Mouse (Mus musculus): ENCODE measurements around the gene Timp1.
A peak's percentile ranks its signal among the peaks of the same experiment; 100 is the strongest.

The Timp1 gene

DNA sequence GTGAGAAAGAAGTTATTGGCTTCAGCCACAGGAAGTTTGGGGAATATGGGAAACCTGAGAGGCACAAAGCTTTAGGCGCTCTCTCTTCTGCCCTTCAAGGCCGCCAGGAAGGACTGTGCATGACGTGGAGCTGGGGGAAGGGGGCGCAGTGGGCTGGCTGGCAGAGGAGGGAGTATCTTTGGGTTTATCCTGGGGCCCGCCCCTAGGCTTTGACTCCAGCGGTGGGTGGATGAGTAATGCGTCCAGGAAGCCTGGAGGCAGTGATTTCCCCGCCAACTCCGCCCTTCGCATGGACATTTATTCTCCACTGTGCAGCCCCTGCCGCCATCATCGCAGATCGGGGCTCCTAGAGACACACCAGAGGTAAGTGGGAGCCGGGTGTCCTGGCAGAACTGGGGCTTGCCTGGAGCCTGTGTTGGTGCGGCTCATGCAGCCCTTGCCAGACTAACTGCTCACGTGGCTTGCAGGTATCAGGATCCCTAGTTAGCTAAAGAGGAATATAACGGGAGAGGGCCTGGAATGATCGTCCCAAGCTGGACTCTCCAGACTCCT lies at the start of gene Timp1:
Timp1 (plus strand) TSS at position 205 of the 552 bp plus-strand sequence.
- no peak for DNase-seq (ENCODE audit: low read depth, low spot score)
- Histone ChIP-seq H3K27me3 (ENCODE audit: control insufficient read depth, insufficient read depth, low read length, poor library complexity, severe bottlenecking) (no peaks in the 10 kb centered on the region), H3K36me3 (ENCODE audit: control insufficient read depth, insufficient read depth, low read length, poor library complexity, severe bottlenecking) (no peaks in the 10 kb centered on the region)

DNA sequence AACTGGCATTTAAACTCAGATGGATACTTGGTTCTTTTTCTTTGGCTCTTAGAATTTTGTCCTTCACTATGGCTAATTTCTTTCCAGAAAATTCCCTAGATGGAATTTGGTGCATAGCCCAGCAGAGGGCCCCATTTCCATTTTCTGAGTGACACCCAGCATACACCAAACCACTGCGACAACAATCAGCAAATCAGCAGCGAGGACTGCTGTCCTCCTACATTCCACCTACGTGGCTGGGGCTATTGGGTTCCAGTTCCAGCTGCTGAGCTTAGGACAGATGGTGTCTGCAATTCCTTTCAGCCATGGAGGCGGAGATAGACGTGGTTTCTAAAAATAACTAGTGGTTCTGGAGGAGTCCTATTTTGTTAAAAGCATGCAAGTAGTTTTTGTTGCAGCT lies 41.0 kb upstream of the Timp1 start:
- no peaks in the 10 kb centered on the region for H3K36me3 ChIP-seq (ENCODE audit: control insufficient read depth, insufficient read depth, low read length, poor library complexity, severe bottlenecking)
- peak; percentile 24 for DNase-seq (ENCODE audit: low read depth, low spot score)
- no peaks in the 10 kb centered on the region for H3K27me3 ChIP-seq (ENCODE audit: control insufficient read depth, insufficient read depth, low read length, poor library complexity, severe bottlenecking)

DNA sequence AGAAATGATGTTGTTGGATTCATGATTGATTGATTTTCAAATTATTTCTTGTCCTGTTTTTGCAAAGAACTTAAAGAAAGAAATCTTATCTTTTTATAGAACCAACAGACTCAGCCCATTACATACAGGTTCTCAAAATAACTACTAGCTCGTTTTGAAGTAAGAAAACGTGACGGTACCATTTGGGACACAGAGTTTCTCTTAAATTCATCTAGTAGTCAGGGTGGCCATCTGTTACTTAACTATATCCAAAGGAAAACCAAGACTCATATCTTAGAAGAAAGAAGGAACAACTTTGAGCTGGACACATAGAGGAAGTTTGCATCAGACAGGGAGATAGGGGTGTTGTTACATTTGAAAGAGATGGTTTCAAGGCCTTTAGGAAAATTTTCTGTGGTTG lies 22.7 kb upstream of the Timp1 start:
- no peaks in the 10 kb centered on the region for H3K27me3 ChIP-seq (ENCODE audit: control insufficient read depth, insufficient read depth, low read length, poor library complexity, severe bottlenecking)
- no peaks in the 10 kb centered on the region for H3K36me3 ChIP-seq (ENCODE audit: control insufficient read depth, insufficient read depth, low read length, poor library complexity, severe bottlenecking)
- no peak for DNase-seq (ENCODE audit: low read depth, low spot score)

DNA sequence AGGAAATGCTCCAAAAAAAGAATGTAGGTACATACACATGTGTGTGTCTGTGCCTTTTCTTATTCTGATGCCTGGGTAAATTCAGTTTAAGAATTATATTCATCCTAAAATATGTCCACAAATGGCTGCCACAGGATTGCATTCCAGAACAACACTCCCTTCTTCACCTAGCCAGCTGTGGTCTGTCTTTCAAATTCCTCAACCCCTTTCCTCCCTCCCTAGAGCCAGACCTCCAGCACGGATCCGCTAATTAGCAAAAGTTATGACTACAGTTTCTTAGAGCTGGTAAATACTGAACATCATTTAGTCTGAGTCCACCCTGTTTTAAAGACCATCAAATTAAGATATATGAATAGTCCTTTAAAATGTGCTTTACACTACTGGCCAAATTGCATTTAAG lies 22.1 kb upstream of the Timp1 start:
- no peaks in the 10 kb centered on the region for H3K27me3 ChIP-seq (ENCODE audit: control insufficient read depth, insufficient read depth, low read length, poor library complexity, severe bottlenecking)

DNA sequence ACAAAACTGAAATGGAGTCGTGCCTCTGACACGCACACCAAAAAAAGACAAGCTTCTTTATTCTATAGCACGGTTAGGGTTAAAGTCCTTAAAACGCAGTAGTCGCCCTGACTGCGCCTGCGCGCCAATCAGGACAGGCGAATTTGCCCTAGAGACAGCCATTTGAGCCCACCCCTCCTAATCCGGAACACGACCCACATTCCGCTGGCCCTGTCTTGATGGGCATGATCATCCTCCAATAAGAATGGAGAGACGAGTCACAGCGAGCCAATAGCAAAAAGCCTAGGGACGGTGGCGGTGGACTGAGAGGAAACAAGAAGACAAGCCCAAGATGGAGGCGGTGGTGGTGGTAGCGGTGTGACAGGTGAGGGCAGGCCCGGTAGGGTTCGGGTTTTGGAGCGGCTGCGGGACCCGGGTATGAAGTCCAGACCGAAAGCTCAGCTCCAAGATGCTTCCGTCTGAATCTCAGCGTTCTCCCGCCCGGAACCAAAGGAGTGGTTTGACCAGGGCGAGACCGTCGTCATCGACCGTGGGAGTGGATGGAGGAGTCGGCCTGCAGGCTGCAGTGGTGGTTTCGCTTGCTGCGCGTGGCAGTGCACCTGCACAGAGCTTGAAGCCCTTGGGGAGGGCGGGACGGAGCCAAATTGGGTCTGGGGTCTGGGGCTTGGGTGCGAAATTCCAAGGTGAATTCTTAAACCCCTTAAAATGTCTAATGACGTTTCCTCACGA lies 21.5 kb upstream of the Timp1 start:
- no peaks in the 10 kb centered on the region for H3K27me3 ChIP-seq (ENCODE audit: control insufficient read depth, insufficient read depth, low read length, poor library complexity, severe bottlenecking)
- H3K36me3 ChIP-seq (ENCODE audit: control insufficient read depth, insufficient read depth, low read length, poor library complexity, severe bottlenecking), result no peaks in the 10 kb centered on the region
- peak; percentile 96 for DNase-seq (ENCODE audit: low read depth, low spot score)

More for the DNA sequence above, 22.1 kb upstream of the Timp1 start:
- H3K36me3 ChIP-seq (ENCODE audit: control insufficient read depth, insufficient read depth, low read length, poor library complexity, severe bottlenecking), result no peaks in the 10 kb centered on the region
- no peak for DNase-seq (ENCODE audit: low read depth, low spot score)

DNA sequence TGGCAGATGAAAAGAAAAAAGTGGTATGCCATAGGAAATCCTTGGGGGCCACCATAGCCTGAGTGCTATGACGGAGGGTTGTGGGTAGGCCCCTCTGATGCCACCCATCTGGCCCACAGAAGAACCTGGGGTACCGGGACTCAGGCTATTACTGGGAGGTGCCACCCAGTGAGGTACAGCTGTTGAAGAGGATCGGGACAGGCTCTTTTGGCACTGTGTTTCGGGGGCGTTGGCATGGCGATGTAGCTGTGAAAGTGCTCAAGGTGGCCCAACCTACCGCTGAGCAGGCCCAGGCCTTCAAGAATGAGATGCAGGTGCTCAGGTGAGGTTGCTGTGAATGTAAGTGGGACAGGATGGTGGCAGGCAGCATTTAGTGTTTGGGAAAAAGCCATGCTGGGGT lies 16.2 kb upstream of the Timp1 start:
- Histone ChIP-seq H3K36me3 (ENCODE audit: control insufficient read depth, insufficient read depth, low read length, poor library complexity, severe bottlenecking) (no peaks in the 10 kb centered on the region; the same call in 1 of the 2 replicates), H3K27me3 (ENCODE audit: control insufficient read depth, insufficient read depth, low read length, poor library complexity, severe bottlenecking) (no peaks in the 10 kb centered on the region)
- no peak for DNase-seq (ENCODE audit: low read depth, low spot score)

DNA sequence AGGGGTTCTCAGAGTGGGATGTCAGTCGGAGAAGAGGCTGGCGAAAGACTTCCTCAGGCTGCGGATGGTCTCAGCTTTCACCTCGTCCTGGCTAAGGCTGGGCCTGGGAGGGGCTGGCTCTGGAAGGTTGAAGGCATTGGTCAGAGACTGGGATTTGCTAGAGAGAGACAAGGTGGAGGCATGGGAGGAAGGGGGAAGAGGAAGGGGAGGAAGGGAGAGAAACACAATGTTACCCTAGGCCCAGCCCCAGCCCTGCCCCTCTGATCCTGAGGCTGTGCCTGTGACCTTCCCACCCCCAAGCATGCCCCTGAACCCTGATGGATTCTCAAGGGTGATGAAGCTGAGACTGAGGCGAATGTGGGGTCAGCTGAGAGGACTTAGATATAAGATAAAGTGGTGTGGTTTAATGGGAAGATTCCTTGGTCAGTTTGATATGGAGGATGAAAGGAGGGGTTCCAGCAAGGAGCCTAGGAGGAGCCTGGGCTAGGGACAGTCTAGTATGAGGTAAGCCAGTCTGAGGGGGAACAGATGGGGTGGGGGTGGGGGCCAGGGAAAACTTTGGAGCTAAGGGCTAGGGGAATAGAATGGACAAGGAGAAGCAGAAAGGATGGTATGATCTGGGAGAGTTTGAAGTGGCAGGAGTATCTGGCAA lies 8.4 kb upstream of the Timp1 start:
- no peak for DNase-seq (ENCODE audit: low read depth, low spot score)
- Histone ChIP-seq H3K36me3 (ENCODE audit: control insufficient read depth, insufficient read depth, low read length, poor library complexity, severe bottlenecking) (no peaks in the 10 kb centered on the region), H3K27me3 (ENCODE audit: control insufficient read depth, insufficient read depth, low read length, poor library complexity, severe bottlenecking) (no peaks in the 10 kb centered on the region)

DNA sequence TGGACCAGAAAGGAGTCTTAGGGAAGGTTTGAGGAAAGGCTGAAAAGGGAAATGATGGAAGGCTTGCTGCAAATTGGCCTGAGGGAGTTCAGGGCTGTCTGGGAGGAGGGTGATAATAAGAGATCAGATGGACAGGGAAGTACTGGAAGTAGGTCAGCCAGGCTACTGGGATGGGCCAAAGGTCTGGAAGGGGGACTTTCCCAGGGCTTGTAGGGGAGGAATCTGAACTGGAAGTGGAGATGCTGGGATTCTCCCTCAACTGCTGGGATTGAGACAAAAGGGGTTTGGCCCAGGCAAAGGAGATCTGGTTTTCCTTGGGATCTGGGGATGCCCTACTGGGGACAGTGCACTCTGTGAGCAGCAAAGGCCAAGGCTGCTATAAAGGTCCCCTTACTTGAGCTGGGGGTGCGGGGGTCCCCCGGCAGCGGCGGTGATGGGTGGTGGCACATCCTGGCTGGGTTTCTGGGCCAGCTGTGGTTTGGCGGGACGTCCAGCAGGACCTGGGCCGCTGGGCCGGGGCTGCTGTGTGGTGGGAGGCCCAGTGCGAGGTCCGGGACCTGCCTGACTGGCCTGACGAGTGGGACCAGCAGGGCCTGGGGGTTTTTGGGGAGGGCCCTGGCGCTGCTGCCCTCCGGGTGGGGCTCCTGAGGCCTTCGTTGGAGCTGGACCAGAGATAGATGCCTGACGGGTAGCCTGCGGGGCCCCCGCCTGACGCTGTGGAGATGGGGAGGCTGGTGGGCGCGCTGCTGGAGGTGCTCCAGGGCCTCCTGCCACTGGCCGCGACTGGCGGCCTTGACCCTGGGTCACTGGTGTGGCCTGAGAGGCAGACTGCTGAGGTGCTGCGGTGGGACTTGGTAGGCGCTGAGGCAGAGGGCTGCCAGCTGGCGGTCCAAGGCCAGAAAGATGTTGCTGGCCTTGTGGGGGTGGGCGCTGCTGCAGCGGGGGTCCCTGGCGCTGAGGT lies 7.6 kb upstream of the Timp1 start:
- no peak for DNase-seq (ENCODE audit: low read depth, low spot score)

DNA sequence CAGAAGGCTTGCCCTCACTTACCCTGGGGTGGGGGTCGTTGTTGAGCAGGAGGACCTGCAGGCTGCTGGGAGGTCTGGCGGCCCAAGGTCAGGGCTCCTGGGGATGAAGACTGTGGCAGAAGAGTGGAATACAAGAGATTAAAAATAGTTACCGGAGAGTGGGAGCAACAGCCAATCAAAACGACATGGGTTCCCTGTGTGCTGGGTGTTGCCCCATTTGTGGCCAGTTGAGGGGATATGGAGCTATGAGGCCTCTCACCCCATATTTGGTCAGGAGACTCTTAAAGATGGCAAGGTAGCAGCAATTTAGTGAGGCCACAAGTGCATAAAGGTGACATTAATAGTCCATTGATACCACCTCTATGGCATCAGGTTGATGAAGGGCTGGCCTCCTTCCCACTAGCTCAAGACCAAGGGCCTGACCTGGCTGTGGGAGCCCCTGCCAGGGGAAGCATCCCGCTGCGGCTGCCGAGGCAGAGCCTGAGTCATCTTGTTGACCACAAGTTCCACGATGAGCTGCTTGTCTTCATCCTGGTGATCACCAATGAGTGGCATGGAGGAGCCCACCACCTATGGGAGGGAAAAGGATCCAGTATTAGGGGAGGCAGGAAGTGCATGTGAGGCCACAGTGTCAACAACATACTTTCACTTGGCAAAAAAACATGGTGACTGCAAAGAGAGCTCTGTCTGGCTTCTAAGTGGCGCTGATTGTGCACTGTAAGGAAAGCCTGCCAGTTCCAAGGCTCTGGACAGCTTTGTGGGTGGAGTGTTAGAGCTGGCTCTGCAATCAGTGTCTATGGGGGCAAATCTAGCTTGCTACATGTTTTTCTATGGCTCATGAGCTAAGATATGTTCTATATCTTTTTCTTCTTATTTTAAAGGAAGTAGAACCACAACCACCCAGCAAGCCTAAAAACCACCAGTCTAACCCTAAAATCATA lies 6.5 kb upstream of the Timp1 start:
- H3K36me3 ChIP-seq (ENCODE audit: control insufficient read depth, insufficient read depth, low read length, poor library complexity, severe bottlenecking), result no peaks in the 10 kb centered on the region
- H3K27me3 ChIP-seq (ENCODE audit: control insufficient read depth, insufficient read depth, low read length, poor library complexity, severe bottlenecking), result no peaks in the 10 kb centered on the region
- DNase-seq (ENCODE audit: low read depth, low spot score), result no peak

More for the DNA sequence above, 7.6 kb upstream of the Timp1 start:
- H3K27me3 ChIP-seq (ENCODE audit: control insufficient read depth, insufficient read depth, low read length, poor library complexity, severe bottlenecking), result no peaks in the 10 kb centered on the region
- no peaks in the 10 kb centered on the region for H3K36me3 ChIP-seq (ENCODE audit: control insufficient read depth, insufficient read depth, low read length, poor library complexity, severe bottlenecking)

DNA sequence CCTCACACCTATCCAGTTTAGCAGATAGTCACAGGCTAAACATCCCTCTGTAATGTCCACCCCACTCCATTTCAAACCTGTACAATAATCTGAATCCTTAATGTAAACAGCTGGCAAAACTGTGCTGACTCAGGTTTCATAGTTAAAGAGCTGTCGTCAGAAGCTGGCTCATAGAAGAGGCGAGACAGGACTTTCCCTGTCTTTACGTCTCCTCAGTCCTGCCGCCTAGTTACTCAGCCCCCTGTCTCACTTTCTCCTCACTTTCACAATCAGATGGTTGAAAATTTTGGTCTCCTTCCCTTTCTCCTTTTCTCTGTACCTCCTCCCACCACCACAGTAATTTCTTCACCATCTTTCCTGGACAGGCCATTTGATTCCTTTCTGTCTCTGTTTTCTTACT lies 1.9 kb upstream of the Timp1 start:
- DNase-seq (ENCODE audit: low read depth, low spot score), result no peak
- Histone ChIP-seq H3K27me3 (ENCODE audit: control insufficient read depth, insufficient read depth, low read length, poor library complexity, severe bottlenecking) (no peaks in the 10 kb centered on the region), H3K36me3 (ENCODE audit: control insufficient read depth, insufficient read depth, low read length, poor library complexity, severe bottlenecking) (no peaks in the 10 kb centered on the region)

DNA sequence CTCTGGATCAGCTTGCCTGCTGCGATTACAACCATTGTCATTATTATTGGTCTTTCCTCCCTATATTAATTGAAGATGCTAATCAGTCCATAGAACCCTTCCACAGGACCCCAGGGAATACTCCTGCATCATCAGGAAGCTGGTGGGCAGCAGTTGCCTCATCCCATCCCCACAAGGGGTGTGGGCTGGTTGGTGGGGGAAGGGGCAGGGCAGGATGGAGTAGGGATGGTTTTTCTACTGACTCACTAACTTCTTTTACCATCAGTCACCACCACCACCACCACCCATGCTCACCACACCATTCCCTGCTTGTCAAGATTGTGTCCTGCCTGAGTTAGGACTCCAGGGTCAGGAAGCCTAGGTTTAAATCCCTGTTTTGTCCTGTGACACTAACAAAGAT lies 763 bp upstream of the Timp1 start:
- no peak for DNase-seq (ENCODE audit: low read depth, low spot score)
- Histone ChIP-seq H3K36me3 (ENCODE audit: control insufficient read depth, insufficient read depth, low read length, poor library complexity, severe bottlenecking) (no peaks in the 10 kb centered on the region), H3K27me3 (ENCODE audit: control insufficient read depth, insufficient read depth, low read length, poor library complexity, severe bottlenecking) (no peaks in the 10 kb centered on the region)

DNA sequence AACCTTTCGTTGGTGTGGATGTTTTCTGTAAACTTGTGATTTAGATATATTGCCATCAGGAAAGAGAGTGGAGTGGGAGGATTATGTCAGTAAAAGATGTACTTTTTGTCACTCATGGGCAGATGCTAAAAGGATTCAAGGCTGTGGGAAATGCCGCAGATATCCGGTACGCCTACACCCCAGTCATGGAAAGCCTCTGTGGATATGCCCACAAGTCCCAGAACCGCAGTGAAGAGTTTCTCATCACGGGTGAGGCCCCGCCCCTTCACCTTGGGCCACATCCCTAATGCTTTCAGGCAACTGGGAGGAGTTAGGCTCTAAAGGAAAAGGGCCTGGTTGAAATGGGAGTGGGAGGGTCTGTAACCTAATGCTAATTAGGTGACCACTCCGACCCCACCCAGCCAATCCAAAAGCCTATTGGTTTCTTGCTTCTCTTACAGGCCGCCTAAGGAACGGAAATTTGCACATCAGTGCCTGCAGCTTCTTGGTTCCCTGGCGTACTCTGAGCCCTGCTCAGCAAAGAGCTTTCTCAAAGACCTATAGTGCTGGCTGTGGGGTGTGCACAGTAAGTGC lies 3.0 kb downstream of the Timp1 start:
- Histone ChIP-seq H3K36me3 (ENCODE audit: control insufficient read depth, insufficient read depth, low read length, poor library complexity, severe bottlenecking) (no peaks in the 10 kb centered on the region), H3K27me3 (ENCODE audit: control insufficient read depth, insufficient read depth, low read length, poor library complexity, severe bottlenecking) (no peaks in the 10 kb centered on the region)
- no peak for DNase-seq (ENCODE audit: low read depth, low spot score)

DNA sequence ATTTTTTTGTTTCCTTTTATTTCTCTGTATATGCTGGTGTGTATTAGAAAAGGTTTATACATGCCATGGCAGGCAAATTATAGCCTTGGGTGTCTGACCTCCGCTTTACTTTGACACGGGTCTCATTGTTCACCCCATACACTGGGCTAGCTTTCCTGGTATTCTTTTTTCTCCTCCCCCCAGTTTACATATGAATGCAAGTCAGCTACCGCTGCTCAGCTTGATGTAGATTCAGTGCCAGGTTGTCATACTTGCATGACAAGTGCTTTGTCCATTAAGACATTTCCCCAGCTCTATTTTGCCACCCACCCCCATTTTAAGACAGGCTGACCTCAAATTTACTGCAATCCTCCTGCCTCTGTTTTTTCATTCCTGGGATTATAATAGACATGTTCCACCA lies 5.3 kb downstream of the Timp1 start:
- Histone ChIP-seq H3K27me3 (ENCODE audit: control insufficient read depth, insufficient read depth, low read length, poor library complexity, severe bottlenecking) (no peaks in the 10 kb centered on the region), H3K36me3 (ENCODE audit: control insufficient read depth, insufficient read depth, low read length, poor library complexity, severe bottlenecking) (no peaks in the 10 kb centered on the region)
- DNase-seq (ENCODE audit: low read depth, low spot score), result no peak
